Mouse (Mus musculus) kidney, adult 2 months (tissue): ENCODE measurements around the gene Eml2.

Source experiments
- CTCF ChIP-seq: fragments of 200-500 bp; conservative IDR thresholded peaks from 2 replicates; pipeline ENCODE4 v1.5.1; 2011; ENCODE audit warnings: low read depth, mild to moderate bottlenecking, control low read depth, low read length, moderate library complexity, mixed read lengths; ENCODE audit not compliant: insufficient read depth, insufficient read length
- POLR2A ChIP-seq: fragments of 200-500 bp; IDR thresholded peaks from one replicate; pipeline ENCODE4 v1.6.1; 2011; ENCODE audit warnings: low read depth, low read length, control low read depth

DNA sequence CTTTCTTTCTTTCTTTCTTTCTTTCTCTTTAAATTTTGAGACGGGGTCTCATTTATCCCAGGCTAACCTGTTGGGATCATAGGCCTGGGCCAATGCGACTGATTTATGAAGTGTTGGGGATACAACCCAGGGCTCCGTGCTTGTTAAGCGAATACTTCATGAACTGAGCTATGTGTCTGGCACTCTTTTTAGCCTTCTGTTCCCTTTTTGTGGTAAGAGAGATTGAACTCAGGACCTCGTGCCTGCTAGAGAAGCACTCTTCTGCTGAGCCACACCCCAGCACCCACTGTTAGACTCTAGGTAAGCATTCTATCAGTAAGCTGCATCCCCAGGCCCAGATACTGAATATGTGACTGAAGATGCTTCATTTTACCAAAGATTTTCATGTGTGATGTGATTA lies 41.3 kb downstream of the Eml2 start:
- TF ChIP-seq CTCF (no peak), POLR2A (no peak)
